ENCODE assay signal across 19 mouse cellular contexts in genomic region chr11:100058875-100059274, GRCm38 (mm10). TPM values are rescaled to one million over a fixed set of nuclear protein-coding genes. Genes with fewer than 3 reads are reported as not detected.
DNase-seq lines count a peak whose midpoint lies in the region; ATAC-seq and TF ChIP-seq lines count a peak whose summit lies in the region.
"Had no signal": no experiment of that assay in that cellular context is flagged by ENCODE, and none has a peak within 500 bp of the region (broad histone marks: within the 10 kb centered on the region; RNA-seq: fewer than 3 reads in every experiment).

No protein-coding gene starts in this region.

- no peaks in the 10 kb centered on the region for H3K36me3 ChIP-seq in heart, postnatal 0 days (replicated peaks; ENCODE audit: control insufficient read depth, insufficient read depth, low read length)
- no peaks in the 10 kb centered on the region for H3K36me3 ChIP-seq in heart, embryonic 11.5 days (ENCODE audit: control insufficient read depth, insufficient read depth, low read length)
- H3K36me3 ChIP-seq in midbrain, postnatal 0 days (ENCODE audit: insufficient read depth, low read length): no peaks in the 10 kb centered on the region
- H3K36me3 ChIP-seq in midbrain, embryonic 15.5 days (replicated peaks): no peaks in the 10 kb centered on the region

- no peak overlapping the region for H3K27ac ChIP-seq in heart, postnatal 0 days (ENCODE audit: low read depth)
- no peak overlapping the region for H3K27ac ChIP-seq in heart, embryonic 11.5 days (ENCODE audit: low read depth, low read length)
- no peak overlapping the region for H3K27ac ChIP-seq in midbrain, postnatal 0 days (ENCODE audit: low read depth, low read length)
- no peak overlapping the region for H3K27ac ChIP-seq in midbrain, embryonic 15.5 days

- WGBS in heart, postnatal 0 days: 74% methylated on average over 8 of the region's 8 CpGs
- 75% methylated on average over 8 of the region's 8 CpGs for WGBS in heart, embryonic 11.5 days (ENCODE audit: insufficient replicate concordance)
- WGBS in midbrain, postnatal 0 days: 79% methylated on average over 8 of the region's 8 CpGs
- 72% methylated on average over 8 of the region's 8 CpGs for WGBS in midbrain, embryonic 15.5 days

- TF ChIP-seq POLR2A in brain, embryonic 14.5 days (IDR thresholded peaks at IDR 0.05; ENCODE audit: borderline replicate concordance, extremely low read depth, insufficient read depth, insufficient read length, poor library complexity, severe bottlenecking): no peak

- H3K4me3 ChIP-seq in heart, postnatal 0 days (ENCODE audit: low read depth, low read length): no peak overlapping the region
- no peak overlapping the region for H3K4me3 ChIP-seq in heart, embryonic 11.5 days (ENCODE audit: low read depth, low read length)
- H3K4me3 ChIP-seq in midbrain, postnatal 0 days (ENCODE audit: low read depth, low read length): no peak overlapping the region
- no peak overlapping the region for H3K4me3 ChIP-seq in midbrain, embryonic 15.5 days

- H3K9ac ChIP-seq in heart, postnatal 0 days (replicated peaks; ENCODE audit: low read depth, low read length): no peak overlapping the region
- H3K9ac ChIP-seq in heart, embryonic 11.5 days (ENCODE audit: low read depth, low read length): no peak overlapping the region
- no peak overlapping the region for H3K9ac ChIP-seq in midbrain, postnatal 0 days (replicated peaks; ENCODE audit: low read length, poor library complexity, severe bottlenecking)
- no peak overlapping the region for H3K9ac ChIP-seq in midbrain, embryonic 15.5 days

- H3K4me1 ChIP-seq in heart, postnatal 0 days (ENCODE audit: control insufficient read depth, insufficient read depth): no peaks in the 10 kb centered on the region
- no peaks in the 10 kb centered on the region for H3K4me1 ChIP-seq in heart, embryonic 11.5 days (ENCODE audit: control insufficient read depth, insufficient read depth, low read length)
- H3K4me1 ChIP-seq in midbrain, postnatal 0 days (ENCODE audit: insufficient read depth, low read length): no peaks in the 10 kb centered on the region
- H3K4me1 ChIP-seq in midbrain, embryonic 15.5 days: no peaks in the 10 kb centered on the region

- no peak for TF ChIP-seq EP300 in heart, postnatal 0 days (IDR thresholded peaks at IDR 0.05; ENCODE audit: low read depth)

- TF ChIP-seq CTCF in heart, postnatal 0 days (IDR thresholded peaks at IDR 0.05; ENCODE audit: low read depth): no peak; the same call in 1 of the 2 replicates
- TF ChIP-seq CTCF in midbrain, postnatal 0 days (IDR thresholded peaks at IDR 0.05): peak; percentile 39
- peak; percentile 17; the same call in 1 of the 2 replicates for TF ChIP-seq CTCF in brain, embryonic 14.5 days (IDR thresholded peaks at IDR 0.05; ENCODE audit: borderline replicate concordance, extremely low read depth, insufficient read depth, insufficient read length)

- H3K27me3 ChIP-seq in heart, postnatal 0 days (ENCODE audit: control insufficient read depth, insufficient read depth, low read length): no peaks in the 10 kb centered on the region
- H3K27me3 ChIP-seq in heart, embryonic 11.5 days (ENCODE audit: control insufficient read depth, insufficient read depth, low read length): no peaks in the 10 kb centered on the region
- H3K27me3 ChIP-seq in midbrain, postnatal 0 days (ENCODE audit: insufficient read depth, low read length): no peaks in the 10 kb centered on the region
- no peaks in the 10 kb centered on the region for H3K27me3 ChIP-seq in midbrain, embryonic 15.5 days (replicated peaks)

- peak; percentile 14 for DNase-seq in heart, postnatal 0 days (ENCODE audit: low spot score)
- DNase-seq in midbrain, postnatal 0 days (ENCODE audit: low spot score): peak; percentile 33
- DNase-seq in brain, embryonic 14.5 days (ENCODE audit: low read depth): peak; percentile 23
- no peak for DNase-seq in frontal cortex, adult 2 months (ENCODE audit: extremely low spot score in 1 of 2, low spot score in 1 of 2)
- no peak for DNase-seq in urinary bladder, postnatal 25 days (ENCODE audit: low spot score)
- DNase-seq in kidney, postnatal 36 days: no peak
- DNase-seq: cerebellum, adult 9-11 months; heart, postnatal 36 days; lung, postnatal 14 days; right cerebral cortex, postnatal 14 days; thymus, postnatal 36 days had no signal

- no peaks in the 10 kb centered on the region for H3K9me3 ChIP-seq in heart, postnatal 0 days (replicated peaks; ENCODE audit: control insufficient read depth, low read length)
- H3K9me3 ChIP-seq in heart, embryonic 11.5 days (replicated peaks; ENCODE audit: control insufficient read depth, low read length): no peaks in the 10 kb centered on the region
- H3K9me3 ChIP-seq in midbrain, postnatal 0 days (ENCODE audit: low read length): no peaks in the 10 kb centered on the region
- H3K9me3 ChIP-seq in midbrain, embryonic 15.5 days: no peaks in the 10 kb centered on the region

- H3K4me2 ChIP-seq in heart, postnatal 0 days (ENCODE audit: low read depth, low read length): no peak overlapping the region
- no peak overlapping the region for H3K4me2 ChIP-seq in heart, embryonic 11.5 days
- H3K4me2 ChIP-seq in midbrain, postnatal 0 days (ENCODE audit: low read depth, low read length, poor library complexity, severe bottlenecking): no peak overlapping the region
- H3K4me2 ChIP-seq in midbrain, embryonic 15.5 days: no peak overlapping the region

- ATAC-seq in heart, postnatal 0 days (ENCODE audit: insufficient read depth, low read depth): no peak
- ATAC-seq in heart, embryonic 11.5 days (replicated peaks; ENCODE audit: insufficient number of reproducible peaks, low FRiP score, low TSS enrichment): no peak
- no peak for ATAC-seq in midbrain, postnatal 0 days (ENCODE audit: low FRiP score)
- ATAC-seq in midbrain, embryonic 15.5 days (replicated peaks): no peak
- ATAC-seq: intestine, embryonic 16.5 days; midbrain, embryonic 16.5 days had no signal

RNA-seq across cellular contexts. Expression of gene Krt31, which starts 8.5 kb away (rescaled TPM):
- not detected in 2 replicates for total RNA-seq in heart, postnatal 0 days (2014; rRNA removed; ENCODE audit: low replicate concordance)
- not detected in 2 replicates for polyA plus RNA-seq in heart, postnatal 0 days (2015; fragmentation: Nextera tagmentation; extraction: Ambion mirVana)
- polyA plus RNA-seq in heart, embryonic 11.5 days (2014; fragmentation: Nextera tagmentation; extraction: Ambion mirVana): not detected in 2 replicates
- total RNA-seq in midbrain, postnatal 0 days (2014; rRNA removed): 0.93 TPM in 1 of 2 replicates, not detected in the other
- polyA plus RNA-seq in midbrain, postnatal 0 days (2015; fragmentation: Nextera tagmentation; extraction: Ambion mirVana): not detected in 2 replicates
- polyA plus RNA-seq in midbrain, embryonic 15.5 days (2015; fragmentation: Nextera tagmentation; extraction: Ambion mirVana): not detected in 2 replicates
- polyA plus RNA-seq in brain, embryonic 14.5 days (2012; rRNA removed): not detected in 2 replicates
- not detected in 2 replicates for polyA plus RNA-seq in frontal cortex, adult 2 months (2012; rRNA removed)
- total RNA-seq: heart, postnatal 36 days; left cerebral cortex, postnatal 14 days; liver, adult 2 months had no signal
- polyA plus RNA-seq: intestine, embryonic 16.5 days; liver, adult 2 months; midbrain, embryonic 16.5 days; neural tube, embryonic 14.5 days had no signal

RNA-seq across cellular contexts. Expression of gene Krt34, which starts 17.5 kb away (rescaled TPM):
- total RNA-seq in heart, postnatal 0 days (2014; rRNA removed; ENCODE audit: low replicate concordance): not detected in 2 replicates
- not detected in 2 replicates for polyA plus RNA-seq in heart, postnatal 0 days (2015; fragmentation: Nextera tagmentation; extraction: Ambion mirVana)
- not detected in 2 replicates for polyA plus RNA-seq in heart, embryonic 11.5 days (2014; fragmentation: Nextera tagmentation; extraction: Ambion mirVana)
- total RNA-seq in midbrain, postnatal 0 days (2014; rRNA removed): not detected in 2 replicates
- polyA plus RNA-seq in midbrain, postnatal 0 days (2015; fragmentation: Nextera tagmentation; extraction: Ambion mirVana): not detected in 2 replicates
- not detected in 2 replicates for polyA plus RNA-seq in midbrain, embryonic 15.5 days (2015; fragmentation: Nextera tagmentation; extraction: Ambion mirVana)
- polyA plus RNA-seq in brain, embryonic 14.5 days (2012; rRNA removed): not detected in 2 replicates
- not detected in 2 replicates for polyA plus RNA-seq in frontal cortex, adult 2 months (2012; rRNA removed)
- total RNA-seq: heart, postnatal 36 days; left cerebral cortex, postnatal 14 days; liver, adult 2 months had no signal
- polyA plus RNA-seq: gonadal fat pad, adult 2 months; intestine, embryonic 16.5 days; liver, adult 2 months; midbrain, embryonic 16.5 days; neural tube, embryonic 14.5 days had no signal

RNA-seq across cellular contexts. Expression of gene Krt32, which starts 29.2 kb away (rescaled TPM):
- not detected in 2 replicates for total RNA-seq in heart, postnatal 0 days (2014; rRNA removed; ENCODE audit: low replicate concordance)
- not detected in 2 replicates for polyA plus RNA-seq in heart, postnatal 0 days (2015; fragmentation: Nextera tagmentation; extraction: Ambion mirVana)
- polyA plus RNA-seq in heart, embryonic 11.5 days (2014; fragmentation: Nextera tagmentation; extraction: Ambion mirVana): not detected in 2 replicates
- not detected in 2 replicates for total RNA-seq in midbrain, postnatal 0 days (2014; rRNA removed)
- polyA plus RNA-seq in midbrain, postnatal 0 days (2015; fragmentation: Nextera tagmentation; extraction: Ambion mirVana): not detected in 2 replicates
- not detected in 2 replicates for polyA plus RNA-seq in midbrain, embryonic 15.5 days (2015; fragmentation: Nextera tagmentation; extraction: Ambion mirVana)
- polyA plus RNA-seq in brain, embryonic 14.5 days (2012; rRNA removed): not detected in 2 replicates
- polyA plus RNA-seq in frontal cortex, adult 2 months (2012; rRNA removed): 0.06 TPM in 1 of 2 replicates, not detected in the other
- total RNA-seq: heart, postnatal 36 days; left cerebral cortex, postnatal 14 days; liver, adult 2 months had no signal
- polyA plus RNA-seq: intestine, embryonic 16.5 days; liver, adult 2 months; midbrain, embryonic 16.5 days; neural tube, embryonic 14.5 days had no signal

RNA-seq across cellular contexts. Expression of gene Krt33b, which starts 29.2 kb away (rescaled TPM):
- not detected in 2 replicates for total RNA-seq in heart, postnatal 0 days (2014; rRNA removed; ENCODE audit: low replicate concordance)
- not detected in 2 replicates for polyA plus RNA-seq in heart, postnatal 0 days (2015; fragmentation: Nextera tagmentation; extraction: Ambion mirVana)
- not detected in 2 replicates for polyA plus RNA-seq in heart, embryonic 11.5 days (2014; fragmentation: Nextera tagmentation; extraction: Ambion mirVana)
- total RNA-seq in midbrain, postnatal 0 days (2014; rRNA removed): not detected in 2 replicates
- 0.13 and 0.25 TPM in 2 replicates for polyA plus RNA-seq in midbrain, postnatal 0 days (2015; fragmentation: Nextera tagmentation; extraction: Ambion mirVana)
- polyA plus RNA-seq in midbrain, embryonic 15.5 days (2015; fragmentation: Nextera tagmentation; extraction: Ambion mirVana): not detected in 2 replicates
- polyA plus RNA-seq in brain, embryonic 14.5 days (2012; rRNA removed): 0.04 TPM in 1 of 2 replicates, not detected in the other
- polyA plus RNA-seq in frontal cortex, adult 2 months (2012; rRNA removed): not detected in 2 replicates
- total RNA-seq: heart, postnatal 36 days; left cerebral cortex, postnatal 14 days; liver, adult 2 months had no signal
- polyA plus RNA-seq: gonadal fat pad, adult 2 months; intestine, embryonic 16.5 days; liver, adult 2 months; neural tube, embryonic 14.5 days had no signal

RNA-seq across cellular contexts. Expression of gene Krt35, which starts 37.2 kb away (rescaled TPM):
- not detected in 2 replicates for total RNA-seq in heart, postnatal 0 days (2014; rRNA removed; ENCODE audit: low replicate concordance)
- polyA plus RNA-seq in heart, postnatal 0 days (2015; fragmentation: Nextera tagmentation; extraction: Ambion mirVana): not detected in 2 replicates
- not detected in 2 replicates for polyA plus RNA-seq in heart, embryonic 11.5 days (2014; fragmentation: Nextera tagmentation; extraction: Ambion mirVana)
- 0.60 TPM in 1 of 2 replicates, not detected in the other for total RNA-seq in midbrain, postnatal 0 days (2014; rRNA removed)
- polyA plus RNA-seq in midbrain, postnatal 0 days (2015; fragmentation: Nextera tagmentation; extraction: Ambion mirVana): 0.10 TPM in 1 of 2 replicates, not detected in the other
- polyA plus RNA-seq in midbrain, embryonic 15.5 days (2015; fragmentation: Nextera tagmentation; extraction: Ambion mirVana): not detected in 2 replicates
- polyA plus RNA-seq in brain, embryonic 14.5 days (2012; rRNA removed): not detected in 2 replicates
- not detected in 2 replicates for polyA plus RNA-seq in frontal cortex, adult 2 months (2012; rRNA removed)
- total RNA-seq: heart, postnatal 36 days; left cerebral cortex, postnatal 14 days; liver, adult 2 months had no signal
- polyA plus RNA-seq: liver, adult 2 months; midbrain, embryonic 16.5 days; neural tube, embryonic 14.5 days had no signal

Comparison
In these comparisons a context has a peak if more than half of its experiments do, and no peak if none do; other contexts are left out.
1. DNase-seq: peak in heart, postnatal 0 days (single experiment), midbrain, postnatal 0 days (single experiment) and brain, embryonic 14.5 days (single experiment); none in frontal cortex, adult 2 months (0 of 2), urinary bladder, postnatal 25 days (single experiment) and kidney, postnatal 36 days (0 of 2).